Mouse (Mus musculus) NIH3T3 (cell line): ENCODE data around the gene Tent4b.

Source experiments
- DNase-seq: peaks from one replicate; pipeline ENCODE4 v3.0.0-alpha.2; 2012; ENCODE audit warnings: low read depth

Tent4b gene

DNA sequence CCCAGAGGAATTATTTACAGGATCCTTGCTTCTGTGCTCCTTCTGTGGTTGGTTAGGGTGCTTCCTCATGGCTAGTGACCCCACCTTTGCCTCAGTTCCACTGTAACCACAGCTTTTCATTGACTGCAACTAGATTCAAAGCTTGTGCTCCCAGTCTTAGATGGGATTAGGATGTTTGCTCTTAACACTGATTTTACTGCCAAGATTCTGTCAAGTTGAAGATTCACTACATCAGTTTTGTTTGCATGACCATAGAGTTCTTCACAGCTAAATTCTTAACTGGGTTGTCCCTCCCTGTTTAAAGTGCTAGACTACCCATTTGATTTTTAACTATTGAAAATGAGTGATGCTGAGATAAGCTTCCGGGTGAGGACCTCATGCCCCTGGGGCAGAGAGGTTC lies 29.3 kb downstream of the Tent4b start:
- DNase-seq, result peak; percentile 71

DNA sequence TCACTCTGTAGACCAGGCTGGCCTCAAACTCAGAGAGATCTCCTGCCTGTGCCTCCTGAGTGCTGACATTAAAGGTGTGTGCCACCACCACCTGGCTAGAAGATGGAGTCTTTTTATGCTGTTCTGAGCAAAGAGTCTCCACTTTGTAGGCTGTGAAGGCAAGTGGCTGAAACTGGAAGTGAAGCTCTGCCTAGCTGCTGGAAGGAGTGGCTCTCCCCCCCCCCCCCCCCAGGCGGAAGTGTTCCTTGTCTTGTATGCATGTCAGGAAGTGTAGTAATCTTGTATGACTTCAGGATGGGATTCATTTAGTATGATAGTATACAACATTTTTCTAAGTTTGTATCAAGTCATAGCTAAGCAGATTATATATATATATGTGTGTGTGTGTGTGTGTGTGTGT lies 29.8 kb downstream of the Tent4b start:
- no peak for DNase-seq

DNA sequence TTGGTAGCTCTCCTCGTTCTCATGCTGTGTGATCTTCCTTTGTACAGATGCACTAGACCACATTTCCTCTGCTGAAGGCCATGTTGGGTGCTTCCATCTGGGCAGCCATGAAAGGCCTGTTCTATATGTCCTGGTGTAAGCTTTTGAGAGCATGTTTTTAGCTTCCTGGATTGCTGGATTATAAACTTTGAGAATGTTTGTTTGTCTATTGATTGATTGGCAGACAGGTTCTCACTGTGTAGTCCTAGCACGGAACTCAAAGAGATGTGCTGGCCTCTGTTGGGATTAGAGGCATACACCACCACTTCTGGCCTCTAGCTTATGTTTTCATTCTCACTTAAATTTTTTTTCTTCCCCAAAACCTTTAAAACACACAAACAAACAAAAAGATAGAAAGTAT lies 37.7 kb downstream of the Tent4b start:
- no peak for DNase-seq

- DNase-seq, result no peak
Observed at GRCm38 (mm10) chr8:88237606-88238005, 38.6 kb downstream of the Tent4b start.

GRCm38 (mm10) chr8:88239277-88239676 lies 40.3 kb downstream of the Tent4b start:
- no peak for DNase-seq

DNA sequence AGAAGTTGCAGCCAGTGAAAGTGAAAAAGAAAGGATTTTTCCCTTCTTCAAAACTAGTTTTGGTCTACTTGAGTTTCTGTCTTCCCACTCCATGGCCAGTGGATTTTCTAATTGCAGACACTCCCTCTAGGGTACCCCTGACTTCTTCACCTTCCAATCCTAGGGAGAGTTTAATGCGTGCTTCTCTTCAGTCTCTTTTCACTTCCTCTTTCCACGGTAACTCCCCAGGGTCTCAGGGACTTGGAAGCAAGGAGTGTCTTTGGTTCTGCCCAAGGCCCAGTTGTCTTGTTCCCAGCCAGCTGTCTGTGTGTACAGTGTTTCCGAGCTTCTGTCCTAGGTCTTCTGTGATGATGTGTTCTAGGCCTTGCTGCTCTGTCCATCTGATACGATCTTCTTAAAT lies 42.9 kb downstream of the Tent4b start:
- DNase-seq, result no peak

DNA sequence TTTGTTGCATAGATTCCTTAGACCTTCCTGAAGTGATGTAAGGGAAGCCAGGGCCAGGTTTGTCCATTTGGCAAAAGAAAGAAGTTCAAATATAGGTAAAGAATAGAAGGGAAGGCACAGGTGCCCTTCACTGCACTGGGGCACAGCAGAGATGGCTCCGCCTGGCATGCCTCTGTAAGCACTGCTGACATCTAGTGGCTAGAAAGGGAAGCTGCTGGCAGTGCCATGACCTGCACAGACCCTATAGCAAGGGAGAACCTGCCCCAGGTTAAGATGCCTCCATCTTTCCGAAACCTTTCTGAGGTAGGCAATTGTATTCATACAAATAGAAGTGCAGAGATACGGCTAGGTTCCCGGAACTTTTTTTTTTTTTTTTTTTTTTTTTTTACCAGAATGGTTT lies 45.3 kb downstream of the Tent4b start:
- peak; percentile 68 for DNase-seq

DNA sequence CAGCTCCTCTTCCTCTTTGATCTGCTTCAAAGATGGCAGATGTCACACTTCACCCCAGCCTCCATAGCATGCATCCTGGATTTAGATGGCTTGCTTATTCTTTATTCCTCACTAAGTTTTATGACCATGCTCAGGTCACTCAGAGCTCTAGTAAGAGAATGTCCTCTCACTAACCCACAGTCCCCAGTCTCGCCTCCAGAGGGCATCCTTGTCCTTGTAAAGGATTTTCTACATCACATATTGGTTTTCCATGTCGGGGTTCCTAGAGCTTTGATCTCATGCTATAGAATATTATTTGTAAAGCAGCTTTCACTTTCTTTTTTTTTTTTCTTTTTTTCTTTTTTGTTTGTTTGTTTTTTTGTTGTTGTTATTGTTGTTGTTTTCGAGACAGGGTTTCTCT lies 53.8 kb downstream of the Tent4b start:
- peak; percentile 75 for DNase-seq

GRCm38 (mm10) chr8:88254957-88255356 lies 55.9 kb downstream of the Tent4b start:
- DNase-seq, result no peak

DNA sequence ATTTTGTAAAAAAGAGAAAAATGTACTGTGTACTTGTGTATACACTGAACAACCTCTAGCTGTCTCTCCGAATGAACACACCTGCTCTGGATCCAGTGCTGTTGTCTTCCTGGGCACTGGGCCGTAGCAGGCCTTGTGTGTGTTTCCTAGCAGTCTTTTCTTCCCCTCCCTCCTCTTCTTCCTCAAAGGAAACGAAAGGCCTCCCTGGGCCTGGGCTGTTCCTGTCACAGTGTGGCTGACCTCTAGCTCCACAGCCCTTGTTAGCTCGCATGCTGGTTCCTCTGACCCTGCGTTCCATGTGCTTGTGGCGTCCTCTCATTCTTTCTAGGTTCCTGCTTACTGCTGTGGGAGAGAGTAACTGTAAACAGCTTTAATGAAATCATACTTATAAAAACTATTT lies 59.0 kb downstream of the Tent4b start:
- no peak for DNase-seq

GRCm38 (mm10) chr8:88258544-88258943 lies 59.5 kb downstream of the Tent4b start:
- DNase-seq, result no peak

DNA sequence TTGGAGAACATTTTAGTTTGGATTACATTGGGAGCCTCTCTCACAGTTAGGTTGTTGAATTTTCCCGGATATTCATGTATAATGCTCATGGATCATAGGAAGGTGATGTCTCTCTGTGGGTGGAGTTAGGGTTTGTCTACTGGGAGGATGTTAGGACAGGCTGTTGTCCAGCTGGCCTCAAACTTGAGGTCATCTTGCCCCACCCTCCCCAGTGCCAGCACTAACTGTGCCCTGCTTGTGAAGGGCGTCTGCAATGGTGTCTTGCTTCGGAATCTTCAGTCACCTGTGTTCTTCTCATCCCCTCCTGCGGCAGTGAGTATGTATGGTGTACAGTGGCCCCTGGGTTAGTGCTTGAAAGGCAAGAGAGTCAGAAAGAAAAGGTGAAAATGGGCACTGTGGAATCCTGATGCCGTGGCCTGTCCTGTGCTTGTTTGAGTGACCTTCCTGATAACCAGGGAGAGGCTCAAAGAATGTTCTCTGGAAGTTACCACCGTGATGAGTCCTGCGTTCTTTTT lies 61.5 kb downstream of the Tent4b start:
- no peak for DNase-seq

DNA sequence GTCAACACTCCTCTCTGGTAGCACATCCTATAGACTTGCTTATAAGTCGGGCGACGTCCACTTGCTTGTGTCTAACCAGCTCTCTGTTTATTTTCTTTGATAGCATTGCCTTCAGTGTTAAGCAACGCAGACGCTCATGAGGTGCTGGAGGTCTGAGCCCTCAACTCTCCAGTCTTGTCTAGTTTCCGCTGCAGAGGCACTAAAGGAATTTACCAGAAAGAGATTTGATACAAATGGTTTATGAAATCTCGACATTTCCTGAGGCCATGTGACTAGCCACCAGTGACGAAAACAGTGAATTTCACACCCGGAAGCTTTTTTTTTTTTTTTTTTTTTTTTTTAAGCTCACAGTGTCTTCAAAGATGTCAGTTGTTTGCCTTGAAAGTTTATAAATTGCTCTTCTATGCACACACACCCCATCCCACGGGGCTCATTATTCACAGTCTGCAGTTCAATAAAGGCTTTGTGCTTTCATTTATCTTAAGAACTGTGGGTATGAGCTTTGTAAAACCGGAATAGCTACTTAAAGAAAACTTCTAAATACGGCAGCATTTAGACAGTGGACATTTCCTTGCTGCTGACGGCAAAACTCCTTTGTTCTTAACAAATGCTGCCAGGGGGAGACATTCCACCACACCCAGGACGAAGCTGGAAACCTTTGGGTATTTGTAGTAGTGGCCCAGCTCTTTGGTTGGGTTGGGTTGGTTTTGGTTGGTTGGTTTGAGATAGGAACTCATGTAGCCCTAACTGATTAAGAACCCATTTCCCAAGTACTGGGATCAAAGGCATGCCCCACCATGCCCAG lies 64.0 kb downstream of the Tent4b start:
- DNase-seq, result peak; percentile 52

DNA sequence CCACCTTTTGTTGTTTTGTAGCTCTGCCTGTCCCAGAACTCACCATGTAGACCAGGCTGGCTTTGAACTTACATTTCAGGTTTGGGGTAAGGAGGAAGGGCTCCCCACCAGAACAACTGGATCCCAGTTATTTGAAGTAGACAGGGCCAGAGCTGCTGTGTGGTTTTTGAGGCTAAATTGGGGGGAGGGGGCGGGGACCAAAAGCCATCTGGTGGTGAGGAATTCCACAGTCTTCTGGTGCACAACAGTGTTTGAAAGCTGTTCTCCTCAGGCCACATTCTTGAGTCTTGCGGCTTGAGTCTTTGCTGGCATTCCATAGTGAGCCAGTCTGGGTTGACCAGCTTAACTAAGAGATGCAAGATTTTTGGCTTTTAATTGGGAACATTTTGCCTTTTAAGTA lies 66.5 kb downstream of the Tent4b start:
- DNase-seq, result peak; percentile 69

- DNase-seq, result peak; percentile 91
Observed at GRCm38 (mm10) chr8:88266170-88266800, 67.3 kb downstream of the Tent4b start.

- DNase-seq, result no peak
Observed at GRCm38 (mm10) chr8:88266801-88267403, 67.9 kb downstream of the Tent4b start.

DNA sequence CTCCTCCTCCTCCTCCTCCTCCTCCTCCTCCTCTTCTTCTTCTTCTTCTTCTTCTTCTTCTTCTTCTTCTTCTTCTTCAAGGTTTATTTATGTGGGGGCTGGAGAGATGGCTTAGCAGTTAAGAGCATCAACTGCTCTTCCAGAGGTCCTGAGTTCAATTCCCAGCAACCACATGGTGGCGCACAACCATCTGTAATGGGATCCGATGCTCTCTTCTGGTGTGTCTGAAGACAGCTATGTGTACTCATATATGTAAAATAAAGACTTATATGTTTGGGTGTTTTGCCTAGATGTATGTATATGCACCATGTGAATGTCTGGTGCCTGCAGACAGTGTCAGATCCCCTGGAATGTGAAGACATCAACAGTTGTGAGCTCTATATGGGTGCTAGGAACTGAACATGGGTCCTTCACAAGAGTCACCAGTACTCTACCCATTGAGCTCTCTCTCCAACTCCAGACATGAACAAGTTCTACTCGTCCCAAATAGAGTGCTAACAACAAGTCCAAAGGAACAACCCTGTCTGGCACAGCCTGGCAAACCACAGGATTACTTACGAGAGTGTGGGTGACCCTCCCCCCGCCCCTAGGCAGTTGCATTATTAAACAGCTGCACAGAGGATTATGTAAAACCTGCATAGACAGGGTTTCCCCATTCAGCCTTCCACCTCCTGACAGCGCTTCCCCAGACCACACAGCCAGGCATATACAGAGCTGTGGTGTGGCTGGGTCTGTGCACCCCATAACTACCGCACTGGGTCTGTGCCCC lies 70.3 kb downstream of the Tent4b start:
- peak; percentile 41 for DNase-seq

DNA sequence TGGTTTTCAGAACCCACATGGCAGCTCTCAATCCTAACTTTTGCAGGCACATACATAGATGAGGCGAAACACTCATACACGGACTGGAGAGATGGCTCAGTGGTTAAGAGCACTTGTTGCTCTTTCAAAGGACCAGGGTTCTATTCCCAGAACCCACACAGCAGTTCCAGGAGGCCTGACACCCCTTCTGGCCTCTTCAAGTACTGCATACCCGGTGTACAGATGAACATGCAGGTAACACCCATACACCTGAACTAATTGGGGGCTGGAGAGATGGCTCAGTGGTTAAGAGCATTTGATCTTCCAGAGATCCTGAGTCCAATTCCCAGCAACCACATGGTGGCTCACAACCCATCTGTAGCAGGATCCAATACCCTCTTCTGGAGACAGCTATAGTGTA lies 71.1 kb downstream of the Tent4b start:
- no peak for DNase-seq

GRCm38 (mm10) chr8:88272231-88273050 lies 73.4 kb downstream of the Tent4b start, which contains the start of gene Adcy7:
Gene Adcy7 (plus strand): TSS chr8:88272403.
- DNase-seq, result no peak

DNA sequence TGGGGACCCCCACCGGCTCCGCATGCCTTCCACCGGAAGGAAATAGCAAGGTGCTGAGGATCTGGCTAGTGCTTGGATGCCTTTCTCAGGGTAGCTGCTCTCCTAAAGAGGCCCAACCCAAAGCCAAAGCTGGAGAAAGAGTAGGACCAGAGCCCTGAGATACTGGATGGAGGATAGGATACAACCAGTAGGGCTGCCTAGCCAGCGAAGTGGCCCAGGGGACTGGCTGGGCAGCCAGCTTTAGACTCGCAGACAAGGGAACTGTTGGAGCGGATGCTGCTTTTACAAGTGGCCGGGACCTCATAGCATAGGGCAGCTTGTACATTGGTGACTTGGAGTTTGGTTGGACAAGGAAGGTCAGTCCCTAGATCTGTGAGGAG lies 74.0 kb downstream of the Tent4b start:
- DNase-seq, result no peak

GRCm38 (mm10) chr8:88274090-88274489 lies 75.1 kb downstream of the Tent4b start:
- no peak for DNase-seq
